Mouse (Mus musculus): Measurements from ENCODE around the gene Cic.
A peak's percentile ranks its signal among the peaks of the same experiment; 100 is the strongest.

Gene Cic

GRCm38 (mm10) chr7:25281734-25282601, 14.5 kb downstream of the Cic start:
- DNase-seq (ENCODE audit: low read depth, low spot score) = peak; percentile 99

GRCm38 (mm10) chr7:25282731-25283211, 15.3 kb downstream of the Cic start:
- DNase-seq (ENCODE audit: low read depth, low spot score) = peak; percentile 76

- DNase-seq (ENCODE audit: low read depth, low spot score) = no peak
Measured at GRCm38 (mm10) chr7:25283637-25284036, 16.1 kb downstream of the Cic start.

GRCm38 (mm10) chr7:25284171-25284570, 16.7 kb downstream of the Cic start:
- no peak for DNase-seq (ENCODE audit: low read depth, low spot score)

- no peak for DNase-seq (ENCODE audit: low read depth, low spot score)
Measured at GRCm38 (mm10) chr7:25284766-25285165, 17.3 kb downstream of the Cic start.

- DNase-seq (ENCODE audit: low read depth, low spot score) = no peak
Measured at GRCm38 (mm10) chr7:25285511-25286238, 18.2 kb downstream of the Cic start.

GRCm38 (mm10) chr7:25286989-25287388, 19.5 kb downstream of the Cic start:
- DNase-seq (ENCODE audit: low read depth, low spot score) = no peak

GRCm38 (mm10) chr7:25288011-25288410, 20.5 kb downstream of the Cic start:
- no peak for DNase-seq (ENCODE audit: low read depth, low spot score)

- no peak for DNase-seq (ENCODE audit: low read depth, low spot score)
Measured at GRCm38 (mm10) chr7:25288721-25289120, 21.2 kb downstream of the Cic start.

GRCm38 (mm10) chr7:25289925-25290324, 22.4 kb downstream of the Cic start:
- peak; percentile 58 for DNase-seq (ENCODE audit: low read depth, low spot score)

GRCm38 (mm10) chr7:25290463-25290862, 23.0 kb downstream of the Cic start:
- no peak for DNase-seq (ENCODE audit: low read depth, low spot score)

GRCm38 (mm10) chr7:25290911-25291310, 23.4 kb downstream of the Cic start:
- peak; percentile 78 for DNase-seq (ENCODE audit: low read depth, low spot score)

- no peak for DNase-seq (ENCODE audit: low read depth, low spot score)
Measured at GRCm38 (mm10) chr7:25292107-25292506, 24.6 kb downstream of the Cic start.

- DNase-seq (ENCODE audit: low read depth, low spot score) = no peak
Measured at GRCm38 (mm10) chr7:25293191-25293739, 25.8 kb downstream of the Cic start.

- DNase-seq (ENCODE audit: low read depth, low spot score) = no peak
Measured at GRCm38 (mm10) chr7:25294495-25294894, 27.0 kb downstream of the Cic start.

- no peak for DNase-seq (ENCODE audit: low read depth, low spot score)
Measured at GRCm38 (mm10) chr7:25294960-25295722, 27.6 kb downstream of the Cic start.

GRCm38 (mm10) chr7:25296945-25297453, 29.5 kb downstream of the Cic start:
- peak; percentile 64 for DNase-seq (ENCODE audit: low read depth, low spot score)

- DNase-seq (ENCODE audit: low read depth, low spot score) = peak; percentile 98
Measured at GRCm38 (mm10) chr7:25297454-25298325, 30.2 kb downstream of the Cic start, which contains the start of gene Pafah1b3. TSS of gene Pafah1b3 (minus strand) at chr7:25297986.

- DNase-seq (ENCODE audit: low read depth, low spot score) = peak; percentile 97
Measured at GRCm38 (mm10) chr7:25301063-25301462, 33.6 kb downstream of the Cic start, which contains the start of gene Prr19. TSS of gene Prr19 (plus strand) at chr7:25301411.

GRCm38 (mm10) chr7:25303003-25303684, 35.6 kb downstream of the Cic start:
- no peak for DNase-seq (ENCODE audit: low read depth, low spot score)

Data from ZHBTc4 (cell line).